Mouse (Mus musculus) heart, adult 2 months (tissue): ENCODE data around the gene Eif4e3. TPM values are rescaled to one million over a fixed set of nuclear protein-coding genes. Genes with fewer than 3 reads are reported as not detected.

ENCODE experiments used
- DNase-seq, 2 experiments: peaks; one replicate each; pipeline ENCODE4 v3.0.0; 2021
- H3K27ac ChIP-seq: fragments of 200-600 bp; 2 replicates; pipeline ENCODE4 v1.8.1; 2022
- H3K27me3 ChIP-seq: fragments of 200-500 bp; 2 replicates; pipeline ENCODE4 v1.6.1; 2012; ENCODE audit warnings: mild to moderate bottlenecking, low read length, inconsistent platforms, mixed read lengths; ENCODE audit not compliant: control insufficient read depth, insufficient read depth
- H3K36me3 ChIP-seq: fragments of 200-500 bp; 2 replicates; pipeline ENCODE4 v1.6.1; 2012; ENCODE audit warnings: low read length, inconsistent platforms; ENCODE audit not compliant: control insufficient read depth, insufficient read depth
- H3K4me1 ChIP-seq: fragments of 200-500 bp; 2 replicates; pipeline ENCODE4 v1.6.1; 2011; ENCODE audit warnings: low read length; ENCODE audit not compliant: control insufficient read depth, insufficient read depth
- H3K4me3 ChIP-seq: fragments of 200-600 bp; 2 replicates; pipeline ENCODE4 v1.8.1; 2022
- H3K79me2 ChIP-seq: fragments of 200-500 bp; replicated peaks from 2 replicates; pipeline ENCODE4 v1.6.1; 2012; ENCODE audit warnings: mild to moderate bottlenecking, inconsistent platforms, low read length, moderate library complexity, mixed read lengths; ENCODE audit not compliant: control insufficient read depth, insufficient read depth
- H3K9ac ChIP-seq: fragments of 200-500 bp; 2 replicates; pipeline ENCODE4 v1.6.1; 2012; ENCODE audit warnings: low read depth, mild to moderate bottlenecking, control low read depth, inconsistent platforms, low read length, mixed read lengths
- CTCF ChIP-seq: fragments of 200-600 bp; IDR thresholded peaks from 2 replicates; pipeline ENCODE4 v1.8.1; 2022; ENCODE audit warnings: antibody characterized with exemption, mild to moderate bottlenecking, moderate library complexity
- EP300 ChIP-seq: fragments of 200-500 bp; IDR thresholded peaks from 2 replicates; pipeline ENCODE4 v1.6.1; 2011; ENCODE audit warnings: low read depth, low read length, control low read depth; ENCODE audit not compliant: insufficient read depth
- POLR2A ChIP-seq: fragments of 200-500 bp; IDR thresholded peaks from 2 replicates; pipeline ENCODE4 v1.6.1; 2011; ENCODE audit warnings: mild to moderate bottlenecking, low read depth, low read length, control low read depth; ENCODE audit not compliant: insufficient read depth
- WGBS: fragments of 180-500 bp; shearing (Covaris S2); methylation state at CpG from one replicate; pipeline ENCODE4 v1.1.7; 2018; 5-methylcytosine and 5-hydroxymethylcytosine counted together
- intact Hi-C: fragments of 180-260 bp; cut with DNase I; formaldehyde crosslinking; loops from one replicate; pipeline ENCODE4 v1.15.1; 2025
- polyA plus RNA-seq: library from polyadenylated mRNA; depleted of rRNA; stranded (reverse); fragments of >200 nt; gene quantifications from 2 replicates; pipeline ENCODE4 v1.2.3, GENCODE M21; 2012
- total RNA-seq, 2 experiments: library from RNA; stranded (reverse); gene quantifications; 2 replicates each; pipeline ENCODE4 v1.2.3; 2021

Gene Eif4e3
- total and polyA plus RNA-seq, 3 experiments: 24.2 to 45.8 (median 36.6) TPM

- TF ChIP-seq EP300 (no peak), POLR2A (no peak), CTCF (no peak)
- intact Hi-C loops: no loop called here
- H3K4me3 ChIP-seq: no peak overlapping the region
- H3K27ac ChIP-seq: no peak overlapping the region
- no peaks in the 10 kb centered on the region for H3K79me2 ChIP-seq
- H3K4me1 ChIP-seq: no peaks in the 10 kb centered on the region
- no peak for DNase-seq
- H3K27me3 ChIP-seq: no peaks in the 10 kb centered on the region
- no peaks in the 10 kb centered on the region for H3K36me3 ChIP-seq
- WGBS: 88% methylated on average over 3 of the region's 3 CpGs
- H3K9ac ChIP-seq: no peak overlapping the region
Measured at GRCm38 (mm10) chr6:99624542-99624941, 42.0 kb downstream of the Eif4e3 start.

GRCm38 (mm10) chr6:99623641-99624040 lies 42.9 kb downstream of the Eif4e3 start:
- Histone ChIP-seq H3K4me3 (no peak overlapping the region), H3K27me3 (no peaks in the 10 kb centered on the region), H3K36me3 (no peaks in the 10 kb centered on the region), H3K27ac (no peak overlapping the region), H3K9ac (no peak overlapping the region), H3K79me2 (no peaks in the 10 kb centered on the region), H3K4me1 (no peaks in the 10 kb centered on the region)
- no peak for DNase-seq
- 29% methylated on average over 6 of the region's 6 CpGs for WGBS
- intact Hi-C loops: no loop called here
- TF ChIP-seq EP300 (no peak), CTCF (peak; percentile 59)

GRCm38 (mm10) chr6:99621167-99621566 lies 45.4 kb downstream of the Eif4e3 start:
- 82% methylated on average over 4 of the region's 4 CpGs for WGBS
- intact Hi-C loops: no loop called here
- H3K36me3 ChIP-seq: no peaks in the 10 kb centered on the region
- H3K27ac ChIP-seq: no peak overlapping the region
- H3K9ac ChIP-seq: no peak overlapping the region
- no peaks in the 10 kb centered on the region for H3K27me3 ChIP-seq
- no peak overlapping the region for H3K4me3 ChIP-seq
- H3K4me1 ChIP-seq: no peaks in the 10 kb centered on the region
- no peaks in the 10 kb centered on the region for H3K79me2 ChIP-seq
- no peak for DNase-seq
- TF ChIP-seq EP300: no peak
- no peak for TF ChIP-seq CTCF
- TF ChIP-seq POLR2A: no peak

- Histone ChIP-seq H3K4me1 (no peaks in the 10 kb centered on the region), H3K4me3 (no peak overlapping the region), H3K27ac (no peak overlapping the region), H3K79me2 (no peaks in the 10 kb centered on the region), H3K27me3 (no peaks in the 10 kb centered on the region), H3K36me3 (no peaks in the 10 kb centered on the region), H3K9ac (no peak overlapping the region)
- no peak for DNase-seq
- intact Hi-C loops: no loop called here
- TF ChIP-seq CTCF: no peak
- TF ChIP-seq EP300: no peak
- no peak for TF ChIP-seq POLR2A
- 75% methylated on average over 7 of the region's 7 CpGs for WGBS
Measured at GRCm38 (mm10) chr6:99620471-99620870, 46.1 kb downstream of the Eif4e3 start.

GRCm38 (mm10) chr6:99619964-99620363 lies 46.6 kb downstream of the Eif4e3 start:
- no peaks in the 10 kb centered on the region for H3K36me3 ChIP-seq
- no peak for TF ChIP-seq CTCF
- H3K79me2 ChIP-seq: no peaks in the 10 kb centered on the region
- no peak overlapping the region for H3K9ac ChIP-seq
- no peaks in the 10 kb centered on the region for H3K27me3 ChIP-seq
- DNase-seq: no peak
- H3K4me3 ChIP-seq: no peak overlapping the region
- intact Hi-C loops: loop anchor here (10.0 kb wide), 1 partner anchor 95 kb away; the partner anchor contains the start of gene Foxp1
- no peak overlapping the region for H3K27ac ChIP-seq
- WGBS: 84% methylated on average over 8 of the region's 8 CpGs
- H3K4me1 ChIP-seq: peaks cover under 1% of the 10 kb centered on the region; the same call in 1 of the 2 replicates

GRCm38 (mm10) chr6:99619466-99619865 lies 47.1 kb downstream of the Eif4e3 start:
- H3K9ac ChIP-seq: no peak overlapping the region
- no peak overlapping the region for H3K4me3 ChIP-seq
- WGBS: 46% methylated on average over 8 of the region's 8 CpGs
- peaks cover 3% of the 10 kb centered on the region for H3K4me1 ChIP-seq
- intact Hi-C loops: loop anchor here (10.0 kb wide), 1 partner anchor 95 kb away; the partner anchor contains the start of gene Foxp1
- DNase-seq: no peak
- no peaks in the 10 kb centered on the region for H3K79me2 ChIP-seq
- H3K27ac ChIP-seq: no peak overlapping the region
- H3K27me3 ChIP-seq: no peaks in the 10 kb centered on the region
- H3K36me3 ChIP-seq: no peaks in the 10 kb centered on the region
- TF ChIP-seq POLR2A: no peak

GRCm38 (mm10) chr6:99617867-99618266 lies 48.7 kb downstream of the Eif4e3 start:
- intact Hi-C loops: loop anchor here (10.0 kb wide), 1 partner anchor 93 kb away; the partner anchor contains the start of gene Foxp1
- 90% methylated on average over 7 of the region's 7 CpGs for WGBS

More at GRCm38 (mm10) chr6:99617867-99618266, 48.7 kb downstream of the Eif4e3 start:
- no peak for DNase-seq
- H3K9ac ChIP-seq: no peak overlapping the region
- no peak overlapping the region for H3K4me3 ChIP-seq
- no peaks in the 10 kb centered on the region for H3K27me3 ChIP-seq
- TF ChIP-seq POLR2A: no peak
- TF ChIP-seq CTCF: no peak
- TF ChIP-seq EP300: no peak
- H3K4me1 ChIP-seq: peaks cover 3% of the 10 kb centered on the region
- no peak overlapping the region for H3K27ac ChIP-seq
- no peaks in the 10 kb centered on the region for H3K36me3 ChIP-seq
- no peaks in the 10 kb centered on the region for H3K79me2 ChIP-seq
